Mouse (Mus musculus) granulocyte monocyte progenitor cell, adult 5-6 weeks (primary cell): ENCODE results near the gene Atp6v0a2. TPM values are rescaled to one million over a fixed set of nuclear protein-coding genes. Genes with fewer than 3 reads are reported as not detected.
"Not testable (repeated sequence)": the region's sequence is repeated elsewhere in the genome, so short reads cannot be mapped to it uniquely, and the experiment has no call there.

ENCODE experiments used
- ATAC-seq: replicated peaks from 2 replicates; pipeline ENCODE4 v1.8.0; 2016; ENCODE audit warnings: mild to moderate bottlenecking, moderate TSS enrichment, inconsistent platforms; ENCODE audit not compliant: poor library complexity, severe bottlenecking
- total RNA-seq, 2 experiments: library from RNA; stranded (forward) in 1 of 2; stranded (reverse) in 1 of 2; fragments of 200-712, 200-1000 nt in 1 of 2; fragments of >200 nt in 1 of 2; fragmentation: Nextera tagmentation in 1 of 2; gene quantifications; 2 replicates each; pipeline ENCODE4 v1.2.3; 2014 to 2017

Atp6v0a2 gene
- total RNA-seq, 2 experiments from 2014 or later = 14.2 to 22.7 TPM

GRCm38 (mm10) chr5:124635068-124635467 lies 6.7 kb downstream of the Atp6v0a2 start:
- ATAC-seq = not testable (repeated sequence)

GRCm38 (mm10) chr5:124636139-124636538 lies 7.8 kb downstream of the Atp6v0a2 start:
- ATAC-seq = no peak

GRCm38 (mm10) chr5:124636694-124637093 lies 8.3 kb downstream of the Atp6v0a2 start:
- ATAC-seq = no peak

GRCm38 (mm10) chr5:124637300-124637699 lies 8.9 kb downstream of the Atp6v0a2 start:
- ATAC-seq = 0 out of 2 replicates have a peak, but pooled peaks have one; percentile 27

- no peak for ATAC-seq
These were observed 9.5 kb downstream of the Atp6v0a2 start for GRCm38 (mm10) chr5:124637836-124638235.

GRCm38 (mm10) chr5:124713741-124714140 lies 85.4 kb downstream of the Atp6v0a2 start:
- no peak for ATAC-seq

GRCm38 (mm10) chr5:124715135-124715534 lies 86.8 kb downstream of the Atp6v0a2 start:
- no peak for ATAC-seq

- ATAC-seq = no peak
These were observed 89.6 kb downstream of the Atp6v0a2 start for GRCm38 (mm10) chr5:124717969-124718368.

- no peak for ATAC-seq
These were observed 90.0 kb downstream of the Atp6v0a2 start for GRCm38 (mm10) chr5:124718396-124718795.

- ATAC-seq = no peak
These were observed 94.7 kb downstream of the Atp6v0a2 start for GRCm38 (mm10) chr5:124723125-124723524.

GRCm38 (mm10) chr5:124724997-124725396 lies 96.6 kb downstream of the Atp6v0a2 start, which contains the start of gene Dnah10:
Gene Dnah10, plus strand, starts transcription at chr5:124725085.
- peak; percentile 25 for ATAC-seq

- ATAC-seq = 0 out of 2 replicates have a peak, but pooled peaks have one; percentile 35
These were observed 101.4 kb downstream of the Atp6v0a2 start for GRCm38 (mm10) chr5:124729662-124730206.

- no peak for ATAC-seq
These were observed 105.6 kb downstream of the Atp6v0a2 start for GRCm38 (mm10) chr5:124733961-124734360.

- ATAC-seq = no peak
These were observed 113.7 kb downstream of the Atp6v0a2 start for GRCm38 (mm10) chr5:124741898-124742599.

- no peak for ATAC-seq
These were observed 115.5 kb downstream of the Atp6v0a2 start for GRCm38 (mm10) chr5:124743841-124744240.

GRCm38 (mm10) chr5:124746220-124746619 lies 117.8 kb downstream of the Atp6v0a2 start:
- ATAC-seq = no peak

- ATAC-seq = no peak
These were observed 119.9 kb downstream of the Atp6v0a2 start for GRCm38 (mm10) chr5:124748296-124748695.

- no peak for ATAC-seq
These were observed 123.3 kb downstream of the Atp6v0a2 start for GRCm38 (mm10) chr5:124751656-124752055.

GRCm38 (mm10) chr5:124761011-124761410 lies 132.6 kb downstream of the Atp6v0a2 start:
- peak; percentile 56; the same call in 1 of the 2 replicates for ATAC-seq

- ATAC-seq = no peak
These were observed 133.4 kb downstream of the Atp6v0a2 start for GRCm38 (mm10) chr5:124761787-124762186.
